ENCODE assay signal across 8 mouse cellular contexts in the genomic region with DNA sequence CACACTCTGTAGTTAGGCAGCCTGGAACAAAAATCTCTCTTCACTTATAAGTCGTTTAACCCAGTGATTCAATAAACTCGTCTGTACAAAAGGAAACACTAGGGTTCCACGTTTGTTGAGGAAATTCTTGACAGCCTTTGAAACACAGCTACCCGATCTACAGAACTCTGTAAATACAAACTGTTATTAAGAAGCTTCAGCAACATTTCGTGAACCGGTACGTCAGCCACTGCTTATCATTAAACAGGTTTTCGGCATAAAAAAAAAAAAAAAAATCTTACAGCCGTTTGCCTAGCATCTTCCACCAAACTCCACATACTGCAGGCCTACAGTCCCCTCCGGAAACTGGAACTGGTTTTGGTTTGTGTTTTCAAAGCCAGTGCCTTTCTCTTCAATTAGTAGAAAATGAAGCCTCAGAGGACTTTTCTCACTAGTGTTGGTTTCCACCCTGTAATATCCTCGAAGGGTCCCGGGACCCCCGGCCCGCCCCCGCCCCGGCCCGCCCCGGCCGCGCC. TPM values are rescaled to one million over a fixed set of nuclear protein-coding genes. Genes with fewer than 3 reads are reported as not detected.
DNase-seq lines count a peak whose midpoint lies in the region; ATAC-seq and TF ChIP-seq lines count a peak whose summit lies in the region.

No protein-coding gene starts in this region.

- no peak for ATAC-seq in kidney, embryonic 14.5 days (ENCODE audit: low FRiP score, low TSS enrichment)
- ATAC-seq in hindbrain, embryonic 11.5 days (ENCODE audit: low FRiP score), result peak; percentile 13; the same call in 1 of the 2 replicates

- H3K9me3 ChIP-seq in kidney, embryonic 14.5 days (ENCODE audit: control insufficient read depth, low read length), result no peaks in the 10 kb centered on the region
- no peaks in the 10 kb centered on the region for H3K9me3 ChIP-seq in hindbrain, embryonic 11.5 days (ENCODE audit: control insufficient read depth, low read length)
- H3K9me3 ChIP-seq in midbrain, embryonic 10.5 days (replicated peaks), result no peaks in the 10 kb centered on the region

- TF ChIP-seq CTCF in bone marrow macrophage, adult 2 months (IDR thresholded peaks at IDR 0.05; ENCODE audit: low read depth, low read length), result no peak

- H3K9ac ChIP-seq in kidney, embryonic 14.5 days (ENCODE audit: low read depth, low read length), result peak overlapping the region; percentile 74
- H3K9ac ChIP-seq in hindbrain, embryonic 11.5 days (ENCODE audit: low read depth, low read length), result peak overlapping the region; percentile 64

- peaks cover 5% of the 10 kb centered on the region; the same call in 1 of the 2 replicates for H3K4me1 ChIP-seq in kidney, embryonic 14.5 days (ENCODE audit: control insufficient read depth, insufficient read depth, low read length)
- H3K4me1 ChIP-seq in bone marrow macrophage, adult 2 months (ENCODE audit: control insufficient read depth, insufficient read depth, low read length), result peaks cover 3% of the 10 kb centered on the region; the same call in 1 of the 2 replicates
- no peaks in the 10 kb centered on the region for H3K4me1 ChIP-seq in hindbrain, embryonic 11.5 days (replicated peaks; ENCODE audit: control insufficient read depth, insufficient read depth, low read length)
- peaks cover 5% of the 10 kb centered on the region for H3K4me1 ChIP-seq in midbrain, embryonic 10.5 days

- no peak for TF ChIP-seq POLR2A in bone marrow macrophage, adult 2 months (IDR thresholded peaks at IDR 0.05; ENCODE audit: borderline replicate concordance, low read depth, low read length)

- H3K36me3 ChIP-seq in kidney, embryonic 14.5 days (ENCODE audit: control insufficient read depth, insufficient read depth, low read length), result peaks cover 15% of the 10 kb centered on the region
- 0 out of 2 replicates have a peak, but pooled peaks cover 2% of the 10 kb centered on the region for H3K36me3 ChIP-seq in hindbrain, embryonic 11.5 days (ENCODE audit: control insufficient read depth, insufficient read depth, low read length)
- H3K36me3 ChIP-seq in midbrain, embryonic 10.5 days, result peaks cover 22% of the 10 kb centered on the region

- H3K4me2 ChIP-seq in kidney, embryonic 14.5 days (replicated peaks; ENCODE audit: low read depth, low read length), result peak overlapping the region; percentile 43
- peak overlapping the region; percentile 51 for H3K4me2 ChIP-seq in hindbrain, embryonic 11.5 days (replicated peaks; ENCODE audit: low read depth, low read length)

- under 1% methylated on average over 20 of the region's 20 CpGs for WGBS in kidney, embryonic 14.5 days
- WGBS in hindbrain, embryonic 11.5 days, result under 1% methylated on average over 20 of the region's 20 CpGs
- WGBS in midbrain, embryonic 10.5 days, result 2% methylated on average over 20 of the region's 20 CpGs

- peak overlapping the region; percentile 63; the same call in 1 of the 2 replicates for H3K27ac ChIP-seq in kidney, embryonic 14.5 days (ENCODE audit: low read depth, low read length)
- 0 out of 2 replicates have a peak overlapping the region, but pooled peaks have one; percentile 10 for H3K27ac ChIP-seq in bone marrow macrophage, adult 2 months (ENCODE audit: insufficient read depth, low read depth, low read length)
- H3K27ac ChIP-seq in hindbrain, embryonic 11.5 days (ENCODE audit: low read depth, low read length), result peak overlapping the region; percentile 37
- H3K27ac ChIP-seq in midbrain, embryonic 10.5 days (replicated peaks), result peak overlapping the region; percentile 94

- H3K27me3 ChIP-seq in kidney, embryonic 14.5 days (ENCODE audit: control insufficient read depth, insufficient read depth, low read length), result no peaks in the 10 kb centered on the region
- no peaks in the 10 kb centered on the region for H3K27me3 ChIP-seq in hindbrain, embryonic 11.5 days (ENCODE audit: control insufficient read depth, insufficient read depth, low read length)
- H3K27me3 ChIP-seq in midbrain, embryonic 10.5 days (ENCODE audit: low read depth, poor library complexity, severe bottlenecking), result no peaks in the 10 kb centered on the region

- peak overlapping the region; percentile 93 for H3K4me3 ChIP-seq in kidney, embryonic 14.5 days (ENCODE audit: low read length)
- H3K4me3 ChIP-seq in bone marrow macrophage, adult 2 months (ENCODE audit: insufficient read depth, low read length), result peak overlapping the region; percentile 74
- peak overlapping the region; percentile 77 for H3K4me3 ChIP-seq in hindbrain, embryonic 11.5 days (ENCODE audit: low read depth, low read length)
- H3K4me3 ChIP-seq in midbrain, embryonic 10.5 days, result peak overlapping the region; percentile 84

- DNase-seq in kidney, postnatal 14 days, result no peak
- no peak for DNase-seq in hindbrain, embryonic 11.5 days (ENCODE audit: low spot score)
- no peak for DNase-seq in midbrain, embryonic 10.5 days (ENCODE audit: low spot score)
- DNase-seq in spleen, postnatal 10 days (ENCODE audit: low spot score in 2 of 2), result no peak
- DNase-seq in layer of hippocampus, adult 11-12 months (ENCODE audit: low spot score), result no peak
- no peak for DNase-seq in kidney, adult 9 months

RNA-seq across cellular contexts. Expression of a gene that starts 0.6 kb away (rescaled TPM):
- 235 and 236 TPM in 2 replicates for polyA plus RNA-seq in kidney, embryonic 14.5 days (2014; fragmentation: Nextera tagmentation; extraction: Ambion mirVana)
- polyA plus RNA-seq in bone marrow macrophage, adult 2 months (2012; ENCODE audit: insufficient read depth, insufficient read length, missing spikeins), result 33.8 and 34.6 TPM in 2 replicates
- polyA plus RNA-seq in hindbrain, embryonic 11.5 days (2014; fragmentation: Nextera tagmentation; extraction: Ambion mirVana), result 204 and 218 TPM in 2 replicates
- 204 and 209 TPM in 2 replicates for polyA plus RNA-seq in midbrain, embryonic 10.5 days (2016; fragmentation: Nextera tagmentation; extraction: Ambion mirVana)

RNA-seq across cellular contexts. Expression of a gene that starts 58.6 kb away (rescaled TPM):
- not detected in 2 replicates for polyA plus RNA-seq in kidney, embryonic 14.5 days (2014; fragmentation: Nextera tagmentation; extraction: Ambion mirVana)
- not detected in 2 replicates for polyA plus RNA-seq in bone marrow macrophage, adult 2 months (2012; ENCODE audit: insufficient read depth, insufficient read length, missing spikeins)
- 0.79 TPM in 1 of 2 replicates, not detected in the other for polyA plus RNA-seq in hindbrain, embryonic 11.5 days (2014; fragmentation: Nextera tagmentation; extraction: Ambion mirVana)
- polyA plus RNA-seq in midbrain, embryonic 10.5 days (2016; fragmentation: Nextera tagmentation; extraction: Ambion mirVana), result not detected in 2 replicates

Comparison
In these comparisons a context has a peak if more than half of its experiments do, and no peak if none do; other contexts are left out.
1. H3K27ac ChIP-seq: peak in every context shown above with its lines; median percentile 94 in midbrain, embryonic 10.5 days; 63 in kidney, embryonic 14.5 days; 37 in hindbrain, embryonic 11.5 days; 10 in bone marrow macrophage, adult 2 months.